Mouse (Mus musculus) heart, adult 2 months (tissue): ENCODE results near the gene Ndufb8.

Experiments
- CTCF ChIP-seq: fragments of 200-600 bp; IDR thresholded peaks from 2 replicates; pipeline ENCODE4 v1.8.1; 2022; ENCODE audit warnings: antibody characterized with exemption, mild to moderate bottlenecking, moderate library complexity
- EP300 ChIP-seq: fragments of 200-500 bp; IDR thresholded peaks from 2 replicates; pipeline ENCODE4 v1.6.1; 2011; ENCODE audit warnings: low read depth, low read length, control low read depth; ENCODE audit not compliant: insufficient read depth
- POLR2A ChIP-seq: fragments of 200-500 bp; IDR thresholded peaks from 2 replicates; pipeline ENCODE4 v1.6.1; 2011; ENCODE audit warnings: mild to moderate bottlenecking, low read depth, low read length, control low read depth; ENCODE audit not compliant: insufficient read depth

- no peak for TF ChIP-seq POLR2A
- no peak for TF ChIP-seq EP300
- no peak for TF ChIP-seq CTCF
These were observed 35.8 kb upstream of the Ndufb8 start for GRCm38 (mm10) chr19:44590992-44591391.
